Mouse (Mus musculus): ENCODE results near the gene Pspn. TPM values are rescaled to one million over a fixed set of nuclear protein-coding genes. Genes with fewer than 3 reads are reported as not detected.

The Pspn gene
- total and polyA plus RNA-seq, 2 experiments from 2014 or later = 0.27 TPM; not detected in 1

DNA sequence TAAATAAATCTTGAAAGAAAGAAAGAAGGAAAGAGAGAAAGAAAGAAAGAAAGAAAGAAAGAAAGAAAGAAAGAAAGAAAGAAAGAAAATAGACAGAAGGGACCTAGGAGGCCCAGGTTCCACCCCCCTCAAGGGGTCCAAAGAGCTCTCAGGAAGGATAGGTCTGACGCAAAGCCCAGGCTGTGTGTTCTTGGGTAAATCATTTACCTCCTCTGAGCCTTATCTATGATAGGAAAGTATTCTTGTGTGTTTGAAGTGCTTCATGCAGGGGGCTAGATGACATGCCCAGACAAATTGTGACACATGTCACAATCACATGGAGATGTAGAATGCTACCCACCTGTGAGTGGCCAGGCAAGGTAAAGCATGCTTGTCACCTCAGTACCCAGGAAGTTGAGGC lies 47.2 kb downstream of the Pspn start:
- H3K27ac ChIP-seq (ENCODE audit: low read depth) = no peak overlapping the region
- H3K9ac ChIP-seq (replicated peaks; ENCODE audit: low read depth, low read length) = no peak overlapping the region
- WGBS = 70% methylated on average over 1 of the region's 1 CpGs
- TF ChIP-seq EP300 (IDR thresholded peaks at IDR 0.05; ENCODE audit: low read depth) = no peak
- TF ChIP-seq CTCF (IDR thresholded peaks at IDR 0.05; ENCODE audit: low read depth) = no peak
- DNase-seq (ENCODE audit: low spot score) (no peak), ATAC-seq (ENCODE audit: insufficient read depth, low read depth) (no peak)
- no peaks in the 10 kb centered on the region for H3K9me3 ChIP-seq (replicated peaks; ENCODE audit: control insufficient read depth, low read length)
- no peaks in the 10 kb centered on the region for H3K36me3 ChIP-seq (replicated peaks; ENCODE audit: control insufficient read depth, insufficient read depth, low read length)
- no peaks in the 10 kb centered on the region for H3K4me1 ChIP-seq (ENCODE audit: control insufficient read depth, insufficient read depth)
- H3K27me3 ChIP-seq (ENCODE audit: control insufficient read depth, insufficient read depth, low read length) = no peaks in the 10 kb centered on the region
- H3K4me2 ChIP-seq (ENCODE audit: low read depth, low read length) = no peak overlapping the region
- no peak overlapping the region for H3K4me3 ChIP-seq (ENCODE audit: low read depth, low read length)

DNA sequence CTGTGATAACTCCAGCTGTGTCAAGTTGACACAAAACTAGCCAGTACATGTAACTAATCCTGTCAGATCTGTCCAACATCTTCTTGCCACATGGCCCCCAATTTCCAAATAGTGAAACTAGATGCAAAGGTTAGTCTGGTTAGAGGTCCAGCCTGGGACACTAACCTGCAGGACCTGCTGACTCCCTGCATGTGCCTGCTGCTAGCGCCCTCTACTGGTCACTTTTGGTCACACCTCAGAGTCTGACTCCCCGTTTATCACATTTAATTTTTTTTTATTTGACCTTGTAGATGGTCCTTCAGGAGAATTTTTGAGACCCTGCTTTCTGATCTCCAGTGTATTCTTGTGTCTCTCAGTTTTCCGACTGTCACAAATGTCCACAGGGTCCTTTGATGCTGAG lies 48.9 kb downstream of the Pspn start:
- Histone ChIP-seq H3K9ac (replicated peaks; ENCODE audit: low read depth, low read length) (no peak overlapping the region), H3K27ac (ENCODE audit: low read depth) (no peak overlapping the region), H3K4me3 (ENCODE audit: low read depth, low read length) (no peak overlapping the region), H3K9me3 (replicated peaks; ENCODE audit: control insufficient read depth, low read length) (no peaks in the 10 kb centered on the region; the same call in 1 of the 2 replicates), H3K4me1 (ENCODE audit: control insufficient read depth, insufficient read depth) (no peaks in the 10 kb centered on the region), H3K36me3 (replicated peaks; ENCODE audit: control insufficient read depth, insufficient read depth, low read length) (no peaks in the 10 kb centered on the region), H3K4me2 (ENCODE audit: low read depth, low read length) (no peak overlapping the region), H3K27me3 (ENCODE audit: control insufficient read depth, insufficient read depth, low read length) (no peaks in the 10 kb centered on the region)
- 11% methylated on average over 3 of the region's 3 CpGs for WGBS
- TF ChIP-seq EP300 (IDR thresholded peaks at IDR 0.05; ENCODE audit: low read depth) (no peak), CTCF (IDR thresholded peaks at IDR 0.05; ENCODE audit: low read depth) (peak; percentile 65)
- ATAC-seq (ENCODE audit: insufficient read depth, low read depth) (no peak), DNase-seq (ENCODE audit: low spot score) (no peak)

Other genes starting within 250 kb of the Pspn start
- gene Nrtn, start 242.5 kb downstream of the Pspn start, total RNA-seq (2014; rRNA removed; ENCODE audit: low replicate concordance) = 83.1 and 104 TPM in 2 replicates
- 33.9 and 35.5 TPM in 2 replicates for gene Nrtn, start 242.5 kb downstream of the Pspn start, polyA plus RNA-seq (2015; fragmentation: Nextera tagmentation; extraction: Ambion mirVana)
- gene Dus3l, start 235.3 kb downstream of the Pspn start, total RNA-seq (2014; rRNA removed; ENCODE audit: low replicate concordance) = 25.8 and 28.9 TPM in 2 replicates
- gene Dus3l, start 235.3 kb downstream of the Pspn start, polyA plus RNA-seq (2015; fragmentation: Nextera tagmentation; extraction: Ambion mirVana) = 21.1 and 23.0 TPM in 2 replicates
- 0.62 TPM in 1 of 2 replicates, not detected in the other for gene Prr22, start 229.8 kb downstream of the Pspn start, total RNA-seq (2014; rRNA removed; ENCODE audit: low replicate concordance)
- 0.49 and 0.67 TPM in 2 replicates for gene Prr22, start 229.8 kb downstream of the Pspn start, polyA plus RNA-seq (2015; fragmentation: Nextera tagmentation; extraction: Ambion mirVana)
- 7.0 and 17.9 TPM in 2 replicates for gene Rfx2, start 169.0 kb downstream of the Pspn start, total RNA-seq (2014; rRNA removed; ENCODE audit: low replicate concordance)
- gene Rfx2, start 169.0 kb downstream of the Pspn start, polyA plus RNA-seq (2015; fragmentation: Nextera tagmentation; extraction: Ambion mirVana) = 2.6 and 3.5 TPM in 2 replicates
- gene Acsbg2, start 125.6 kb downstream of the Pspn start, total RNA-seq (2014; rRNA removed; ENCODE audit: low replicate concordance) = not detected in 2 replicates
- gene Acsbg2, start 125.6 kb downstream of the Pspn start, polyA plus RNA-seq (2015; fragmentation: Nextera tagmentation; extraction: Ambion mirVana) = 0.04 TPM in 1 of 2 replicates, not detected in the other
- gene 1700061G19Rik, start 124.5 kb downstream of the Pspn start, total RNA-seq (2014; rRNA removed; ENCODE audit: low replicate concordance) = not detected in 2 replicates
- gene 1700061G19Rik, start 124.5 kb downstream of the Pspn start, polyA plus RNA-seq (2015; fragmentation: Nextera tagmentation; extraction: Ambion mirVana) = 0.36 TPM in 2 replicates
- 29.8 and 48.5 TPM in 2 replicates for gene Mllt1, start 64.6 kb downstream of the Pspn start, total RNA-seq (2014; rRNA removed; ENCODE audit: low replicate concordance)
- 14.4 and 15.3 TPM in 2 replicates for gene Mllt1, start 64.6 kb downstream of the Pspn start, polyA plus RNA-seq (2015; fragmentation: Nextera tagmentation; extraction: Ambion mirVana)
- not detected in 2 replicates for gene Acer1, start 17.9 kb downstream of the Pspn start, total RNA-seq (2014; rRNA removed; ENCODE audit: low replicate concordance)
- 0.05 TPM in 1 of 2 replicates, not detected in the other for gene Acer1, start 17.9 kb downstream of the Pspn start, polyA plus RNA-seq (2015; fragmentation: Nextera tagmentation; extraction: Ambion mirVana)
- 116 and 186 TPM in 2 replicates for gene Clpp, start 9.7 kb downstream of the Pspn start, total RNA-seq (2014; rRNA removed; ENCODE audit: low replicate concordance)
- 119 and 124 TPM in 2 replicates for gene Clpp, start 9.7 kb downstream of the Pspn start, polyA plus RNA-seq (2015; fragmentation: Nextera tagmentation; extraction: Ambion mirVana)
- gene Alkbh7, start 2.7 kb downstream of the Pspn start, total RNA-seq (2014; rRNA removed; ENCODE audit: low replicate concordance) = 85.1 and 96.2 TPM in 2 replicates
- 83.8 and 89.1 TPM in 2 replicates for gene Alkbh7, start 2.7 kb downstream of the Pspn start, polyA plus RNA-seq (2015; fragmentation: Nextera tagmentation; extraction: Ambion mirVana)
- 20.7 and 22.9 TPM in 2 replicates for gene Gtf2f1, start 11.3 kb upstream of the Pspn start, total RNA-seq (2014; rRNA removed; ENCODE audit: low replicate concordance)
- 30.4 and 31.9 TPM in 2 replicates for gene Gtf2f1, start 11.3 kb upstream of the Pspn start, polyA plus RNA-seq (2015; fragmentation: Nextera tagmentation; extraction: Ambion mirVana)
- gene Gm17949, start 11.5 kb upstream of the Pspn start, total RNA-seq (2014; rRNA removed; ENCODE audit: low replicate concordance) = not detected in 2 replicates
- gene Gm17949, start 11.5 kb upstream of the Pspn start, polyA plus RNA-seq (2015; fragmentation: Nextera tagmentation; extraction: Ambion mirVana) = 0.19 and 0.45 TPM in 2 replicates
- gene Khsrp, start 31.5 kb upstream of the Pspn start, total RNA-seq (2014; rRNA removed; ENCODE audit: low replicate concordance) = 40.7 and 55.0 TPM in 2 replicates
- 16.0 and 18.2 TPM in 2 replicates for gene Khsrp, start 31.5 kb upstream of the Pspn start, polyA plus RNA-seq (2015; fragmentation: Nextera tagmentation; extraction: Ambion mirVana)
- not detected in 2 replicates for gene Slc25a41, start 41.6 kb upstream of the Pspn start, total RNA-seq (2014; rRNA removed; ENCODE audit: low replicate concordance)
- gene Slc25a41, start 41.6 kb upstream of the Pspn start, polyA plus RNA-seq (2015; fragmentation: Nextera tagmentation; extraction: Ambion mirVana) = not detected in 2 replicates
- 1.7 TPM in 1 of 2 replicates, not detected in the other for gene Crb3, start 59.1 kb upstream of the Pspn start, total RNA-seq (2014; rRNA removed; ENCODE audit: low replicate concordance)
- 0.66 and 0.77 TPM in 2 replicates for gene Crb3, start 59.1 kb upstream of the Pspn start, polyA plus RNA-seq (2015; fragmentation: Nextera tagmentation; extraction: Ambion mirVana)
- 43.9 and 47.5 TPM in 2 replicates for gene Slc25a23, start 59.8 kb upstream of the Pspn start, total RNA-seq (2014; rRNA removed; ENCODE audit: low replicate concordance)
- 12.3 and 13.3 TPM in 2 replicates for gene Slc25a23, start 59.8 kb upstream of the Pspn start, polyA plus RNA-seq (2015; fragmentation: Nextera tagmentation; extraction: Ambion mirVana)
- gene Dennd1c, start 78.5 kb upstream of the Pspn start, total RNA-seq (2014; rRNA removed; ENCODE audit: low replicate concordance) = 0.43 and 2.1 TPM in 2 replicates
- gene Dennd1c, start 78.5 kb upstream of the Pspn start, polyA plus RNA-seq (2015; fragmentation: Nextera tagmentation; extraction: Ambion mirVana) = 0.70 and 0.96 TPM in 2 replicates
- gene Tubb4a, start 87.8 kb upstream of the Pspn start, total RNA-seq (2014; rRNA removed; ENCODE audit: low replicate concordance) = 1.3 TPM in 1 of 2 replicates, not detected in the other
- 2.8 and 3.3 TPM in 2 replicates for gene Tubb4a, start 87.8 kb upstream of the Pspn start, polyA plus RNA-seq (2015; fragmentation: Nextera tagmentation; extraction: Ambion mirVana)
- gene Tnfsf9, start 105.3 kb upstream of the Pspn start, total RNA-seq (2014; rRNA removed; ENCODE audit: low replicate concordance) = 0.27 and 0.84 TPM in 2 replicates
- gene Tnfsf9, start 105.3 kb upstream of the Pspn start, polyA plus RNA-seq (2015; fragmentation: Nextera tagmentation; extraction: Ambion mirVana) = 0.93 and 1.1 TPM in 2 replicates
- not detected in 2 replicates for gene Cd70, start 149.8 kb upstream of the Pspn start, total RNA-seq (2014; rRNA removed; ENCODE audit: low replicate concordance)
- not detected in 2 replicates for gene Cd70, start 149.8 kb upstream of the Pspn start, polyA plus RNA-seq (2015; fragmentation: Nextera tagmentation; extraction: Ambion mirVana)
- not detected in 2 replicates for gene Tnfsf14, start 194.2 kb upstream of the Pspn start, total RNA-seq (2014; rRNA removed; ENCODE audit: low replicate concordance)
- not detected in 2 replicates for gene Tnfsf14, start 194.2 kb upstream of the Pspn start, polyA plus RNA-seq (2015; fragmentation: Nextera tagmentation; extraction: Ambion mirVana)
- gene C3, start 228.1 kb upstream of the Pspn start, total RNA-seq (2014; rRNA removed; ENCODE audit: low replicate concordance) = 32.5 and 41.7 TPM in 2 replicates
- 23.4 and 25.6 TPM in 2 replicates for gene C3, start 228.1 kb upstream of the Pspn start, polyA plus RNA-seq (2015; fragmentation: Nextera tagmentation; extraction: Ambion mirVana)
- 30.1 and 41.2 TPM in 2 replicates for gene Gpr108, start 248.4 kb upstream of the Pspn start, total RNA-seq (2014; rRNA removed; ENCODE audit: low replicate concordance)
- 23.3 and 24.5 TPM in 2 replicates for gene Gpr108, start 248.4 kb upstream of the Pspn start, polyA plus RNA-seq (2015; fragmentation: Nextera tagmentation; extraction: Ambion mirVana)
- 26.6 and 28.7 TPM in 2 replicates for gene Trip10, start 249.4 kb upstream of the Pspn start, total RNA-seq (2014; rRNA removed; ENCODE audit: low replicate concordance)
- 32.3 and 32.4 TPM in 2 replicates for gene Trip10, start 249.4 kb upstream of the Pspn start, polyA plus RNA-seq (2015; fragmentation: Nextera tagmentation; extraction: Ambion mirVana)

Measured in heart, postnatal 0 days (tissue).